ENCODE assay signal across 26 mouse cellular contexts in genomic region chr13:90926938-90927633, GRCm38 (mm10). TPM values are rescaled to one million over a fixed set of nuclear protein-coding genes. Genes with fewer than 3 reads are reported as not detected.
DNase-seq lines count a peak whose midpoint lies in the region; ATAC-seq and TF ChIP-seq lines count a peak whose summit lies in the region.
"Had no signal": no experiment of that assay in that cellular context is flagged by ENCODE, and none has a peak within 500 bp of the region (broad histone marks: within the 10 kb centered on the region; RNA-seq: fewer than 3 reads in every experiment).

No protein-coding gene starts in this region.

- no peaks in the 10 kb centered on the region for H3K9me3 ChIP-seq in liver, embryonic 12.5 days (replicated peaks)
- no peaks in the 10 kb centered on the region for H3K9me3 ChIP-seq in liver, postnatal 0 days (ENCODE audit: low read length)
- no peaks in the 10 kb centered on the region for H3K9me3 ChIP-seq in CH12.LX (replicated peaks; ENCODE audit: low read length)
- H3K9me3 ChIP-seq: embryonic facial prominence, embryonic 13.5 days; forebrain, embryonic 13.5 days; G1E; heart, embryonic 10.5 days; hindbrain, embryonic 15.5 days; intestine, embryonic 15.5 days; lung, embryonic 15.5 days had no signal

- peaks cover 17% of the 10 kb centered on the region for H3K79me2 ChIP-seq in CH12.LX (replicated peaks; ENCODE audit: control insufficient read depth, extremely low read depth, insufficient read depth, poor library complexity, severe bottlenecking)
- H3K79me2 ChIP-seq in myocyte (ENCODE audit: control insufficient read depth, insufficient read depth), result peaks cover 12% of the 10 kb centered on the region

- H3K4me3 ChIP-seq in liver, embryonic 12.5 days, result no peak overlapping the region
- H3K4me3 ChIP-seq in liver, postnatal 0 days (ENCODE audit: low read depth, low read length), result no peak overlapping the region
- H3K4me3 ChIP-seq in CH12.LX (replicated peaks in 1 of 3; ENCODE audit: low read depth in 2 of 3, low read length in 2 of 3, poor library complexity in 1 of 3) (no peak overlapping the region), myocyte (no peak overlapping the region)
- no peak overlapping the region for H3K4me3 ChIP-seq in embryonic fibroblast, embryonic 13.5 days (ENCODE audit: insufficient read depth, low read length)
- H3K4me3 ChIP-seq: embryonic facial prominence, embryonic 13.5 days; forebrain, embryonic 13.5 days; heart, embryonic 10.5 days; hindbrain, embryonic 15.5 days; intestine, embryonic 15.5 days; lung, embryonic 15.5 days had no signal

- no peak for TF ChIP-seq EP300 in liver, postnatal 0 days (IDR thresholded peaks at IDR 0.05; ENCODE audit: low read depth)
- no peak for TF ChIP-seq EP300 in CH12.LX (IDR thresholded peaks at IDR 0.05; ENCODE audit: low read length)

- WGBS in liver, embryonic 12.5 days (ENCODE audit: insufficient replicate concordance), result 38% methylated on average over 5 of the region's 5 CpGs
- WGBS in liver, postnatal 0 days (ENCODE audit: insufficient replicate concordance), result 50% methylated on average over 5 of the region's 5 CpGs

- dilution Hi-C loops in CH12.LX (cut with MboI; ENCODE audit: extremely low pct_ligation_motif_present, extremely low pct_unique_long_range_greater_than_20kb, low sequenced_read_pairs), result no loop called here

- in situ Hi-C loops in CH12.LX (cut with MboI; ENCODE audit: low pct_ligation_motif_present, low pct_unique_long_range_greater_than_20kb, low sequenced_read_pairs), result loop anchor here (25.0 kb wide), 2 partner anchors 535 to 710 kb away; partner anchors contain the start of gene Ssbp2

- H3K27me3 ChIP-seq in liver, embryonic 12.5 days (replicated peaks), result no peaks in the 10 kb centered on the region
- no peaks in the 10 kb centered on the region for H3K27me3 ChIP-seq in liver, postnatal 0 days (ENCODE audit: insufficient read depth, low read length)
- H3K27me3 ChIP-seq in CH12.LX (replicated peaks) (no peaks in the 10 kb centered on the region), myocyte (ENCODE audit: control insufficient read depth, insufficient read depth, insufficient read length) (no peaks in the 10 kb centered on the region)
- H3K27me3 ChIP-seq: embryonic facial prominence, embryonic 13.5 days; forebrain, embryonic 13.5 days; hindbrain, embryonic 15.5 days; intestine, embryonic 15.5 days; lung, embryonic 15.5 days had no signal

- ATAC-seq in liver, embryonic 12.5 days, result no peak
- ATAC-seq in liver, postnatal 0 days, result no peak
- ATAC-seq: forebrain, embryonic 13.5 days; intestine, embryonic 15.5 days had no signal

- no peak overlapping the region for H3ac ChIP-seq in myocyte (ENCODE audit: control insufficient read depth, insufficient read length)

- no peak for TF ChIP-seq CTCF in liver, postnatal 0 days (IDR thresholded peaks at IDR 0.05; ENCODE audit: low read depth)
- TF ChIP-seq CTCF in CH12.LX (conservative IDR thresholded peaks at IDR 0.05 in 1 of 2, IDR thresholded peaks at IDR 0.05 in 1 of 2; ENCODE audit: low read depth in 2 of 2, low read length in 2 of 2), result no peak
- TF ChIP-seq CTCF in embryonic fibroblast, embryonic 13.5 days (IDR thresholded peaks at IDR 0.05; ENCODE audit: borderline replicate concordance, insufficient read depth, low read length), result no peak

- no peak for DNase-seq in liver, postnatal 0 days
- peak; percentile 33 for DNase-seq in CH12.LX (ENCODE audit: extremely low read depth)
- DNase-seq in kidney, postnatal 4 days, result no peak
- DNase-seq in cerebellum, postnatal 14 days, result no peak
- no peak for DNase-seq in adrenal gland, postnatal 10 days
- DNase-seq: adrenal gland, postnatal 25 days; cerebellum, postnatal 10 days; kidney, postnatal 25 days; lung, postnatal 4 days; thymus, adult 2 months; thymus, postnatal 4 days had no signal

- no peak overlapping the region for H3K9ac ChIP-seq in liver, embryonic 12.5 days
- no peak overlapping the region for H3K9ac ChIP-seq in liver, postnatal 0 days (replicated peaks)
- no peak overlapping the region for H3K9ac ChIP-seq in CH12.LX (ENCODE audit: insufficient read depth, low read depth)
- H3K9ac ChIP-seq: embryonic facial prominence, embryonic 13.5 days; forebrain, embryonic 13.5 days; hindbrain, embryonic 15.5 days; intestine, embryonic 15.5 days; lung, embryonic 15.5 days had no signal

- H3K4me2 ChIP-seq in liver, embryonic 12.5 days, result no peak overlapping the region
- no peak overlapping the region for H3K4me2 ChIP-seq in liver, postnatal 0 days (ENCODE audit: low read depth, low read length)
- H3K4me2 ChIP-seq in CH12.LX (ENCODE audit: insufficient read depth, low read depth, poor library complexity, severe bottlenecking) (no peak overlapping the region), myocyte (ENCODE audit: low read depth) (no peak overlapping the region)
- H3K4me2 ChIP-seq: embryonic facial prominence, embryonic 13.5 days; forebrain, embryonic 13.5 days; hindbrain, embryonic 15.5 days; intestine, embryonic 15.5 days; lung, embryonic 15.5 days had no signal

- H3K36me3 ChIP-seq in liver, embryonic 12.5 days, result peaks cover 44% of the 10 kb centered on the region
- peaks cover 24% of the 10 kb centered on the region for H3K36me3 ChIP-seq in liver, postnatal 0 days (replicated peaks; ENCODE audit: insufficient read depth, low read length)
- H3K36me3 ChIP-seq in CH12.LX (replicated peaks in 1 of 2; ENCODE audit: control insufficient read depth in 1 of 2, insufficient read depth in 1 of 2, low read length in 1 of 2), result peaks cover 19 to 38% of the 10 kb centered on the region in 2 experiments
- H3K36me3 ChIP-seq in myocyte (ENCODE audit: control insufficient read depth, insufficient read depth), result peaks cover 13% of the 10 kb centered on the region
- H3K36me3 ChIP-seq: intestine, embryonic 15.5 days had no signal

- no peak; the same call in 1 of the 2 replicates for TF ChIP-seq POLR2A in CH12.LX (IDR thresholded peaks at IDR 0.05; ENCODE audit: low read depth, low read length)
- TF ChIP-seq POLR2A in embryonic fibroblast, embryonic 13.5 days (IDR thresholded peaks at IDR 0.05; ENCODE audit: low read depth, low read length), result 0 out of 2 replicates have a peak, but pooled peaks have one; percentile 1
- no peak for TF ChIP-seq POLR2A in myocyte (IDR thresholded peaks at IDR 0.05; ENCODE audit: insufficient read length, low read depth)

- H3K4me1 ChIP-seq in liver, embryonic 12.5 days, result peaks cover 37% of the 10 kb centered on the region
- H3K4me1 ChIP-seq in liver, postnatal 0 days (ENCODE audit: insufficient read depth), result peaks cover 3% of the 10 kb centered on the region; the same call in 1 of the 2 replicates
- H3K4me1 ChIP-seq in CH12.LX (ENCODE audit: control insufficient read depth in 1 of 2, insufficient read depth in 2 of 2), result peaks cover 2 to 30% of the 10 kb centered on the region in 2 experiments; a peak in 3 of 4 replicates
- no peaks in the 10 kb centered on the region for H3K4me1 ChIP-seq in embryonic fibroblast, embryonic 13.5 days (ENCODE audit: control insufficient read depth, insufficient read depth, low read length)
- H3K4me1 ChIP-seq: heart, embryonic 10.5 days; intestine, embryonic 15.5 days had no signal

- peak overlapping the region; percentile 64; the same call in 1 of the 2 replicates for H3K27ac ChIP-seq in liver, embryonic 12.5 days
- H3K27ac ChIP-seq in liver, postnatal 0 days (ENCODE audit: low read depth), result no peak overlapping the region
- no peak overlapping the region for H3K27ac ChIP-seq in CH12.LX (ENCODE audit: insufficient read depth, low read depth)
- H3K27ac ChIP-seq in embryonic fibroblast, embryonic 13.5 days (ENCODE audit: insufficient read depth, low read length), result no peak overlapping the region
- H3K27ac ChIP-seq: embryonic facial prominence, embryonic 13.5 days; forebrain, embryonic 13.5 days; heart, embryonic 10.5 days; hindbrain, embryonic 15.5 days; intestine, embryonic 15.5 days; lung, embryonic 15.5 days; stomach, postnatal 0 days had no signal

- no peak for TF ChIP-seq RAD21 in CH12.LX (IDR thresholded peaks at IDR 0.05; ENCODE audit: low read depth, low read length)

TF ChIP-seq in CH12.LX, 34 proteins besides CTCF, POLR2A, EP300 and RAD21 (continues in another document):
- TF ChIP-seq RCOR1 (conservative IDR thresholded peaks at IDR 0.05; ENCODE audit: low read depth, low read length), result no peak
- no peak for TF ChIP-seq TBP (conservative IDR thresholded peaks at IDR 0.05; ENCODE audit: low read depth, low read length)
- peak; percentile 53; the same call in 1 of the 2 replicates for TF ChIP-seq ZMIZ1 (IDR thresholded peaks at IDR 0.05; ENCODE audit: low read depth, low read length)
- no peak for TF ChIP-seq E2F4 (IDR thresholded peaks at IDR 0.05; ENCODE audit: insufficient replicate concordance, low read depth, low read length)
- no peak for TF ChIP-seq BHLHE40 (IDR thresholded peaks at IDR 0.05; ENCODE audit: low read depth, low read length)

TF ChIP-seq in myocyte, 11 proteins besides CTCF, POLR2A, EP300 and RAD21:
- TF ChIP-seq POLR2AphosphoS2 (IDR thresholded peaks at IDR 0.05; ENCODE audit: insufficient read length, low read depth) (peak; percentile 6), TCF12 (IDR thresholded peaks at IDR 0.05; ENCODE audit: insufficient read depth, poor library complexity, severe bottlenecking) (no peak)

RNA-seq across cellular contexts. Expression of gene Rps23, which starts 4.3 kb away (rescaled TPM):
- polyA plus RNA-seq in liver, embryonic 12.5 days (2016; fragmentation: Nextera tagmentation; extraction: Ambion mirVana), result 239 and 250 TPM in 2 replicates
- polyA plus RNA-seq in liver, postnatal 0 days (2015; fragmentation: Nextera tagmentation; extraction: Ambion mirVana), result 176 and 192 TPM in 2 replicates
- 1,970 and 2,180 TPM in 2 replicates for total RNA-seq in CH12.LX (2012; rRNA removed)
- total RNA-seq in CH12.LX (2014; rRNA removed), result 2,005 and 2,193 TPM in 2 replicates
- 913 and 1,042 TPM in 2 replicates for polyA plus RNA-seq in CH12.LX (2012; ENCODE audit: insufficient read length, low read depth)
- 567 and 574 TPM in 2 replicates for polyA plus RNA-seq in embryonic fibroblast, embryonic 13.5 days (2011; ENCODE audit: insufficient read length, low read depth, missing spikeins)
- 1,782 TPM for polyA plus RNA-seq in myocyte (2012; fragmentation: generic; extraction: Trizol)
- 100 to 1,000 TPM; 467 to 483 TPM for total RNA-seq in adrenal gland, postnatal 10 days (2021)

RNA-seq across cellular contexts. Expression of gene Atp6ap1l, which starts 21.9 kb away (rescaled TPM):
- polyA plus RNA-seq in liver, embryonic 12.5 days (2016; fragmentation: Nextera tagmentation; extraction: Ambion mirVana), result not detected in 2 replicates
- 0.14 TPM in 1 of 2 replicates, not detected in the other for polyA plus RNA-seq in liver, postnatal 0 days (2015; fragmentation: Nextera tagmentation; extraction: Ambion mirVana)
- not detected in 2 replicates for total RNA-seq in CH12.LX (2012; rRNA removed)
- total RNA-seq in CH12.LX (2014; rRNA removed), result not detected in 2 replicates
- polyA plus RNA-seq in CH12.LX (2012; ENCODE audit: insufficient read length, low read depth), result not detected in 2 replicates
- polyA plus RNA-seq in embryonic fibroblast, embryonic 13.5 days (2011; ENCODE audit: insufficient read length, low read depth, missing spikeins), result not detected in 2 replicates
- not detected for polyA plus RNA-seq in myocyte (2012; fragmentation: generic; extraction: Trizol)
- under 1 TPM in 1 of 2 experiments, not detected in 1; 0.39 TPM for total RNA-seq in adrenal gland, postnatal 10 days (2021)
- total RNA-seq: adrenal gland, postnatal 25 days; G1E; gastrocnemius, adult 8-10 months; hematopoietic stem cell, adult 5-6 weeks had no signal
- polyA plus RNA-seq: embryonic facial prominence, embryonic 13.5 days; G1E; heart, embryonic 10.5 days; intestine, embryonic 15.5 days; kidney, embryonic 14.5 days; lung, embryonic 15.5 days; small intestine, adult 2 months had no signal
